Mouse (Mus musculus) liver, embryonic 11.5 days (tissue): ENCODE data around the gene Osbpl8. TPM values are rescaled to one million over a fixed set of nuclear protein-coding genes. Genes with fewer than 3 reads are reported as not detected.
A peak's percentile ranks its signal among the peaks of the same experiment; 100 is the strongest.

Experiments
- ATAC-seq: fragments of 200-750 bp; cut with Nextera tagmentation; replicated peaks from 2 replicates; pipeline ENCODE4 v1.8.0; 2017; ENCODE audit warnings: moderate number of reproducible peaks, mild to moderate bottlenecking, moderate TSS enrichment, moderate library complexity; ENCODE audit not compliant: low FRiP score
- DNase-seq: peaks from one replicate; pipeline ENCODE4 v3.0.0-alpha.2; 2017; ENCODE audit warnings: low spot score
- H3K27ac ChIP-seq: fragments of 300-500 bp; sonication (generic); 2 replicates; pipeline ENCODE4 v1.5.1; 2014; ENCODE audit warnings: mild to moderate bottlenecking, low read depth, low read length, control low read depth
- H3K27me3 ChIP-seq: fragments of 300-500 bp; sonication (generic); replicated peaks from 2 replicates; pipeline ENCODE4 v1.6.1; 2014; ENCODE audit warnings: low read length, mixed read lengths; ENCODE audit not compliant: control insufficient read depth, insufficient read depth
- H3K36me3 ChIP-seq: fragments of 300-500 bp; sonication (generic); 2 replicates; pipeline ENCODE4 v1.6.1; 2014; ENCODE audit warnings: mild to moderate bottlenecking, low read length, moderate library complexity, mixed read lengths; ENCODE audit not compliant: control insufficient read depth, insufficient read depth
- H3K4me1 ChIP-seq: fragments of 300-500 bp; sonication (generic); replicated peaks from 2 replicates; pipeline ENCODE4 v1.6.1; 2014; ENCODE audit warnings: low read length, mixed read lengths; ENCODE audit not compliant: control insufficient read depth, insufficient read depth
- H3K4me2 ChIP-seq: fragments of 300-500 bp; sonication (generic); 2 replicates; pipeline ENCODE4 v1.6.1; 2014; ENCODE audit warnings: mild to moderate bottlenecking, control low read depth, moderate library complexity
- H3K4me3 ChIP-seq: fragments of 300-500 bp; sonication (generic); 2 replicates; pipeline ENCODE4 v1.5.1; 2014; ENCODE audit warnings: low read depth, low read length, control low read depth
- H3K9ac ChIP-seq: fragments of 300-500 bp; sonication (generic); 2 replicates; pipeline ENCODE4 v1.6.1; 2014; ENCODE audit warnings: low read depth, low read length, control low read depth
- H3K9me3 ChIP-seq: fragments of 300-500 bp; sonication (generic); 2 replicates; pipeline ENCODE4 v1.6.1; 2016; ENCODE audit warnings: low read length, inconsistent platforms, mixed read lengths; ENCODE audit not compliant: control insufficient read depth
- WGBS: fragments of 180-500 bp; shearing (Covaris S2); extraction: QIAGEN DNeasy Blood & Tissue Kit; methylation state at CpG from one replicate; pipeline ENCODE4 v1.1.7; 2014; 5-methylcytosine and 5-hydroxymethylcytosine counted together
- polyA plus RNA-seq: library from polyadenylated mRNA; unstranded; fragments of >200 nt; fragmentation: Nextera tagmentation; extraction: Ambion mirVana; gene quantifications from 2 replicates; pipeline ENCODE4 v1.2.1, GENCODE M21; 2014

Gene Osbpl8
- 10.9 and 11.2 TPM in 2 replicates for polyA plus RNA-seq

- H3K27me3 ChIP-seq = no peaks in the 10 kb centered on the region
- peak within 1 kb of the TSS; percentile 93 for H3K27ac ChIP-seq
- peak within 1 kb of the TSS; percentile 60 for H3K4me2 ChIP-seq
- peak; percentile 94 for ATAC-seq
- under 1% methylated on average over 75 of the region's 84 CpGs for WGBS
- peaks cover 24% of the 10 kb centered on the region for H3K4me1 ChIP-seq
- H3K9me3 ChIP-seq = no peaks in the 10 kb centered on the region
- no peaks in the 10 kb centered on the region for H3K36me3 ChIP-seq
- peak within 1 kb of the TSS; percentile 96 for H3K9ac ChIP-seq
- peak; percentile 100 for DNase-seq
- peak within 1 kb of the TSS; percentile 97 for H3K4me3 ChIP-seq
Observed at GRCm38 (mm10) chr10:111164304-111165218, at the start of gene Osbpl8. Osbpl8 (plus strand) TSS chr10:111164752.

GRCm38 (mm10) chr10:111117198-111117845, 47.2 kb upstream of the Osbpl8 start:
- Histone ChIP-seq H3K27ac (no peak overlapping the region), H3K9me3 (no peaks in the 10 kb centered on the region), H3K4me3 (no peak overlapping the region), H3K4me1 (0 out of 2 replicates have a peak, but pooled peaks cover 6% of the 10 kb centered on the region), H3K27me3 (no peaks in the 10 kb centered on the region), H3K9ac (no peak overlapping the region), H3K36me3 (no peaks in the 10 kb centered on the region), H3K4me2 (no peak overlapping the region)
- DNase-seq = no peak
- no peak for ATAC-seq
- WGBS = 74% methylated on average over 7 of the region's 7 CpGs

GRCm38 (mm10) chr10:111118292-111118691, 46.3 kb upstream of the Osbpl8 start:
- H3K27me3 ChIP-seq = no peaks in the 10 kb centered on the region
- no peak overlapping the region for H3K4me2 ChIP-seq
- H3K4me1 ChIP-seq = peaks cover 6% of the 10 kb centered on the region; the same call in 1 of the 2 replicates
- DNase-seq (no peak), ATAC-seq (no peak)
- no peak overlapping the region for H3K9ac ChIP-seq
- H3K9me3 ChIP-seq = no peaks in the 10 kb centered on the region
- no peak overlapping the region for H3K4me3 ChIP-seq
- WGBS = 54% methylated on average over 9 of the region's 9 CpGs
- H3K36me3 ChIP-seq = no peaks in the 10 kb centered on the region
- no peak overlapping the region for H3K27ac ChIP-seq

DNA sequence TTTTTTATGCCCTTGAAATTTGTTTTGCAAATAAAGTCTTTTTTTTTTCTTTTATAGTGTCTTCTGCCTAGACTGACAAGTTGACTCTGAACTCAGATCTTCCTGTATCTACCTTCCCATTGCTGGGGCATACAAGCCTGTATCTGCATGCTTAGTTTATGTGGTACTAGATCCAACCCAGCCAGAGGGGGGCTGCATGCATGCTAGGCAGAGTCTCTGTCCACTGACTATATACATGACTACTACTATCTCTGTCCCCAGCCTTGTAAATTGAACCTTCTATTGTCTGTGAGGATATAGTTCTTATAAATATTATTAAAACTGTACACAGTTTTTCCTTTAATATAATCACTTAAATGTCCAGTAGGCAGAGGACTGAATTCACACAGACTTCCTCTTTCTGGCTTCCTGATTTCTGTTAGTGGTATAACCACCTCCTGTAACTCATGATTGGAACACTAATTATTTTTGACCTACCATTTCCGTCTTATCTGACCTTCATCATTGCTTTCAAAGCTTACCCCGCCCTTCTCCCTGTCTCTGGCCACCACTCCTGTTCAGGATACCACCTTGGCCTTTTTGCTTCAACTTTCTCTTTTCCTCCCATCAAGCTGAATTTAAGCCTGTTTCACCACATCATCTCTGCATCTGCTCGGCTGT, 45.4 kb upstream of the Osbpl8 start:
- H3K4me3 ChIP-seq = no peak overlapping the region
- DNase-seq = no peak
- ATAC-seq = peak; percentile 50
- H3K36me3 ChIP-seq = no peaks in the 10 kb centered on the region
- H3K27ac ChIP-seq = no peak overlapping the region
- no peak overlapping the region for H3K4me2 ChIP-seq
- H3K4me1 ChIP-seq = peaks cover 6% of the 10 kb centered on the region; the same call in 1 of the 2 replicates
- H3K9ac ChIP-seq = no peak overlapping the region
- 44% methylated on average over 3 of the region's 3 CpGs for WGBS
- no peaks in the 10 kb centered on the region for H3K27me3 ChIP-seq
- no peaks in the 10 kb centered on the region for H3K9me3 ChIP-seq

GRCm38 (mm10) chr10:111119756-111120155, 44.8 kb upstream of the Osbpl8 start:
- Histone ChIP-seq H3K9me3 (no peaks in the 10 kb centered on the region), H3K27me3 (no peaks in the 10 kb centered on the region), H3K27ac (no peak overlapping the region), H3K4me3 (no peak overlapping the region), H3K4me1 (peaks cover 7% of the 10 kb centered on the region; the same call in 1 of the 2 replicates), H3K4me2 (no peak overlapping the region), H3K36me3 (no peaks in the 10 kb centered on the region), H3K9ac (no peak overlapping the region)
- DNase-seq = no peak
- ATAC-seq = no peak

DNA sequence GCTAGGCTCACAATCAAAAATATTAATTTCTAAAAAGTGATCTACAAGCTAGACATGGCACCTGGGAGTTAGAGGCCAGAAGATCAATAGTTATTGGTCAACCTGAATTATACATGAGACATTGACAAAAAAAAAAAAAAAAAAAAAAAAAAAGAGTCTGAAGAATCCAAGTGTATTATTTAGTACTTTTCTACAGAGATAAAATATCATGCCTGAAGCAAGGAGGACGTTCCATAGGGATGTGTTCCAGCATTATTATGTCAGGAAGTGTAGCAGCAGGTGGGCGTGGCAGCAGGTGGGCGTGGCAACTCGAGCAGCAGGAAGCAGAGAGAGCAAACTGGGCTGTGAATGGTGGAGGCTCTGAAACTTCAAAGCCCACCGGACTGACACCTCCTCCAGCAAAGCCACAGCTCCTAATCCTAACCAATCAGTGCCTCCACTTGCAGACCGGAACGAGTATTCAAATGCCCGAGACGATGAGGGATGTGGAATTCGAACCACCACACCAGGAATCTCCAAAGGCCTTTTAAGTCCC, 41.6 kb upstream of the Osbpl8 start:
- H3K9ac ChIP-seq = no peak overlapping the region
- ATAC-seq (no peak), DNase-seq (no peak)
- peaks cover 9% of the 10 kb centered on the region; the same call in 1 of the 2 replicates for H3K4me1 ChIP-seq
- WGBS = 66% methylated on average over 10 of the region's 10 CpGs
- no peak overlapping the region for H3K27ac ChIP-seq
- H3K27me3 ChIP-seq = no peaks in the 10 kb centered on the region
- no peaks in the 10 kb centered on the region for H3K36me3 ChIP-seq
- no peaks in the 10 kb centered on the region for H3K9me3 ChIP-seq
- H3K4me3 ChIP-seq = no peak overlapping the region
- no peak overlapping the region for H3K4me2 ChIP-seq

GRCm38 (mm10) chr10:111124175-111124574, 40.4 kb upstream of the Osbpl8 start:
- DNase-seq (no peak), ATAC-seq (no peak)
- 79% methylated on average over 7 of the region's 7 CpGs for WGBS
- Histone ChIP-seq H3K27me3 (no peaks in the 10 kb centered on the region), H3K27ac (no peak overlapping the region), H3K36me3 (no peaks in the 10 kb centered on the region), H3K4me1 (peaks cover 7% of the 10 kb centered on the region; the same call in 1 of the 2 replicates), H3K9me3 (no peaks in the 10 kb centered on the region), H3K9ac (no peak overlapping the region), H3K4me2 (no peak overlapping the region), H3K4me3 (no peak overlapping the region)

DNA sequence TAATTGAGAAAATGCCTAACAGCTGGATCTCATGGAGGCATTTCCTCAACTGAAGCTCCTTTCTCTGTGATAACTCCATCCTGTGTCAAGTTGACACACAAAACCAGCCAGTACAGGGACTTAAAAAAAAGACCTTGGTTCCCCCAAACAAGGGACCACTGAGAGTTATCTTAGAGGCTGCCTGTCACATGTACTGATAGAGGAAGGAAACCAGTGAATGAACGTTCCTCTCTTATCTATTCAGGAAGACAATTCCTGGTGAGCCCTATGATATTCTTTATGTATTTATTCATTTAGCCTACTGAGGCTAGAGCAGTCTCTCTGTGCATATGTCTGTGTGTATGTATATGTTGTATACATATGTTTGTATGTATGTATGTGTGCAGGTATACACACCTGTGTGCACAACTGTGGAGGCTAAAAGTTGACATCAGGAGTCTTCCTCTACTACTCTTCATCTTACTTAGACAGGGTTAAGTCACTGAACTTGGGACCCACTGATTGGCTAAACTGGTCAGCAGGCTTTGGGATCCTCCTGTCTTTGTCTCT, 39.7 kb upstream of the Osbpl8 start:
- peak; percentile 61; the same call in 1 of the 2 replicates for ATAC-seq
- Histone ChIP-seq H3K4me3 (no peak overlapping the region), H3K36me3 (no peaks in the 10 kb centered on the region), H3K4me1 (peaks cover 4% of the 10 kb centered on the region; the same call in 1 of the 2 replicates), H3K27me3 (no peaks in the 10 kb centered on the region), H3K9ac (no peak overlapping the region), H3K4me2 (no peak overlapping the region), H3K27ac (no peak overlapping the region), H3K9me3 (no peaks in the 10 kb centered on the region)
- no peak for DNase-seq
- 33% methylated on average over 1 of the region's 1 CpGs for WGBS
